Mouse (Mus musculus) layer of hippocampus, postnatal 36 days (tissue): ENCODE data around the gene Tmem221. TPM values are rescaled to one million over a fixed set of nuclear protein-coding genes. Genes with fewer than 3 reads are reported as not detected.

Experiments
- DNase-seq, 2 experiments: peaks; one replicate each; pipeline ENCODE4 v3.0.0; 2022
- total RNA-seq, 2 experiments: library from RNA; stranded (reverse); gene quantifications; 2 replicates each; pipeline ENCODE4 v1.2.3; 2021

The Tmem221 gene
- total RNA-seq, 2 experiments from 2014 or later = not detected

DNA sequence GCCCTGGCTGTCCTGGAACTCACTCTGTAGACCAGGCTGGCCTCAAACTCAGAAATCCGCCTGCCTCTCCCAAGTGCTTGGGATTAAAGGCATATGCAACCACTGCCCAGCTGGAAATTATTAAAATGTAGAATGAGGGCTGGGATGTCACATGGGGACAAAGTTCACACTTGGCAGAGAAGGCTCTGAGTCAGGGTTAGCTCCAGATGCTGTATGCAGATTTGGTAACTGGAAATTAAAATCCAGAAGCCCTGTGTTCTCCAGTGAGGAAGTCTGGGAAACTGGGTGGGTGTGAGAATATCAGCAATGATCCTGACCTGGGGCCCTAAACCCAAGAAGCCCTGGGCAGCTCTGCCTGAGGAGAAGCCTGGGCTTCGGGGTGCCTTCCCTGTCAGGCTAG is 49.4 kb downstream of the Tmem221 start:
- no peak for DNase-seq

DNA sequence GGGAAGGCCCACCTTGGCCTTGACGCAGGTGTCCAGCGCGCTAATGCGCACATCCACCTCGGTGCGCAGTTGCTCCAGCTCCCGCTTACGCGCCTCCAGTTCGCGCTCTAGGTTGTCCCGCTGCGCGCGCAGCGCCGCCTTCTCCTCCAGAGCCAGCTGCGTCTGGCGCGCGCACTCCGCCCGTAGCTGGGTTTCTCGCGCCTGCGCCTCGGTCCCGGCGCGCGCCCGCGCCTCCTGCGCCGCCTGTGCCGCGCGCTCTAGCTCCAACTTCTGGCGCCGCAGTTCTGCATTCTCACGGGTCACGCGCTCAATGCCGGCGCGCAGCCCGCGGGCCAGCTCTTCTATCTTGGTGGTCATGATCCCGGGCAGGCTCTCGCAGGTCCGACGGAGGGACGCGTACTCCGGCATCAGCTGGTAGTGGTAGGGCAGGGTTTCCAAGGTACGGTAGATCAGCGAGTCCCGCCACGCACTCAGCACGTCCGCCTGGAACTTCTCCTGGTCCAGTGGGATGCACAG is 51.0 kb downstream of the Tmem221 start:
- DNase-seq = peak; percentile 74 to 79

DNA sequence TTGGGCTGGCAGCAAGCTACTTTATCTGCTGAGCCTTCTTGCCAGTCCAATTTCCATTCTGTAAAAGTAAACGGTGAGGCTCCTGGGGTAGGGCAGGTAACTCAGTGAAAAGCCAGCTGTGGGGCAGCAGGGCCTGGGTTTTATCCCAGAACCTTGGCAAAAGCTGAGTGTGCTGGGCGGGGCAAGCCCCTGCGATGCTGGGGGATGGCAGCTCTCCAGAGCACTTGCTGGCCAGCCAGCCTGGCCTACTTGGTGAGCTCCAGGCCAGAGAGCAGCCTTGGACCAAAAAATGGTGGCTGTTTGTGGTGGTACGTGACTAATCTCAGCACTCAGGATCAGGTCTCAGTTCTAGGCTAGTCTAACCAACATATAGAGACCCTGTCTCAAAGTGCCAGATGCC is 52.7 kb downstream of the Tmem221 start:
- no peak for DNase-seq

DNA sequence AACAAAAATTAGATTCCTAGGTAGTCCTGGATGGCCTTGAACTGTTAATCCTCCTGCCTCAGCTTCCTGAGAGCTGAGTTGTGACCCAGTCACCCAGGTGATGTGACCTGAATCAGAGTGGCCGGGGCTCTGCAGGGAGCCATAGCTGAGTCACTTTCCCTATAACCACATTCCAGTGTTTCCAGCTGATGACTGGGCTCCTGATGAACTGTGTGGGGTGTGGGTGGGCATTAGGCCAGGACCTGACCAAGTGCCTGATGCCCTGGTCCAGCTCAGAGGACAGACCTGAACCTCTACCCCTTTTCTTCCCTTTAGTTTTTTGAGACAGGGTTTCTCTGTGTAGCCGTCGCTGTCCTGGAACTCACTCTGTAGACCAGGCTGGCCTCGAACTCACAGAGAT is 53.3 kb downstream of the Tmem221 start:
- DNase-seq = no peak

DNA sequence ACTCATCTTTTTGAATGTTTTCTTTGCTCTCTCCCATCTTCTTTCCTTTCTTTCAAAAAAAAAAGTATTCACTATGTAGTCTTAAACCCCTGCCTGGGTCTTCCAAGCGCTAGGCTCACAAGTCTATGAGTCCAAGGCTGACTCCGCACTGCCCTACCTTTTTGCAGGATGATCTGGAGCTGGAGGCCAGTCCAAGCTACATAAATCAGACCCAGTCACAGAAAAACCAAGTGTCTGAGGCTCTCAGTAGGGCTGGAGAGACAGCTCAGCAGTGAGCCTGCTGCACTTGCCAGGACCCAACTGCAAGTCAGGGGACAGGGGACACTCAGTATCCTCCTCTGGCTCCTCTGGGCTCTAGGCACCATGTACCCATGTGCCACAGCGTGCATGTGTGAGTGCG is 54.3 kb downstream of the Tmem221 start:
- DNase-seq = no peak

Other genes with a start within 250 kb of the Tmem221 start
- gene Use1, start 192.0 kb downstream of the Tmem221 start, total RNA-seq = 100 to 1,000 TPM; 105 to 108 TPM
- 10 to 100 TPM; 12.1 to 14.1 TPM for gene Ocel1, start 187.6 kb downstream of the Tmem221 start, total RNA-seq
- 10 to 100 TPM; 42.6 to 47.1 TPM for gene Nr2f6, start 176.9 kb downstream of the Tmem221 start, total RNA-seq
- 1 to 10 TPM; 3.6 to 5.1 TPM for gene Ushbp1, start 163.1 kb downstream of the Tmem221 start, total RNA-seq
- 10 to 100 TPM; 92.1 to 93.4 TPM for gene Babam1, start 162.0 kb downstream of the Tmem221 start, total RNA-seq
- gene Ankle1, start 152.9 kb downstream of the Tmem221 start, total RNA-seq = under 1 TPM; 0.27 to 0.46 TPM
- 100 to 1,000 TPM; 274 to 278 TPM for gene Abhd8, start 95.2 kb downstream of the Tmem221 start, total RNA-seq
- gene Mrpl34, start 93.9 kb downstream of the Tmem221 start, total RNA-seq = 10 to 100 TPM; 49.6 to 52.1 TPM
- 10 to 100 TPM; 87.6 to 93.5 TPM for gene Dda1, start 89.7 kb downstream of the Tmem221 start, total RNA-seq
- 10 to 100 TPM; 54.3 to 55.1 TPM for gene Ano8, start 72.9 kb downstream of the Tmem221 start, total RNA-seq
- gene Gtpbp3, start 70.8 kb downstream of the Tmem221 start, total RNA-seq = 10 to 100 TPM; 31.7 to 33.3 TPM
- 1 to 10 TPM; 6.3 to 6.7 TPM for gene Plvap, start 47.1 kb downstream of the Tmem221 start, total RNA-seq
- not detected for gene Ccdc194, start 33.2 kb downstream of the Tmem221 start, total RNA-seq
- gene Bst2, start 21.4 kb downstream of the Tmem221 start, total RNA-seq = 1 to 10 TPM; 3.0 to 5.8 TPM
- gene Mvb12a, start 15.9 kb downstream of the Tmem221 start, total RNA-seq = 10 to 100 TPM; 30.1 to 34.7 TPM
- gene Nxnl1, start 7.7 kb upstream of the Tmem221 start, total RNA-seq = not detected
- 100 to 1,000 TPM; 109 to 123 TPM for gene Slc27a1, start 10.0 kb upstream of the Tmem221 start, total RNA-seq
- gene Pgls, start 33.3 kb upstream of the Tmem221 start, total RNA-seq = 10 to 100 TPM; 31.0 to 35.8 TPM
- gene Fam129c, start 38.8 kb upstream of the Tmem221 start, total RNA-seq = 1 to 10 TPM; 3.7 to 4.5 TPM
- 10 to 100 TPM; 52.3 to 55.6 TPM for gene Colgalt1, start 52.1 kb upstream of the Tmem221 start, total RNA-seq
- gene Unc13a, start 112.9 kb upstream of the Tmem221 start, total RNA-seq = 100 to 1,000 TPM; 268 to 288 TPM
- 1 to 10 TPM; 5.2 TPM for gene Jak3, start 117.4 kb upstream of the Tmem221 start, total RNA-seq
- 1 to 10 TPM in 1 of 2 experiments, not detected in 1; 3.6 TPM for gene Insl3, start 130.3 kb upstream of the Tmem221 start, total RNA-seq
- gene B3gnt3, start 142.9 kb upstream of the Tmem221 start, total RNA-seq = under 1 TPM; 0.40 to 0.91 TPM
- gene Fcho1, start 166.8 kb upstream of the Tmem221 start, total RNA-seq = 100 to 1,000 TPM; 103 to 114 TPM